Mouse (Mus musculus) embryo, embryonic 10.5 days (tissue): ENCODE results near the gene Gm10300.

Source experiments
- DNase-seq: peaks from one replicate; pipeline ENCODE4 v3.0.0-alpha.2; 2015; ENCODE audit warnings: low spot score

Gm10300 gene

GRCm38 (mm10) chr4:132078296-132078714 is 3.8 kb downstream of the Gm10300 start:
- DNase-seq, result no peak

GRCm38 (mm10) chr4:132079555-132080275 is 5.2 kb downstream of the Gm10300 start:
- peak; percentile 88 for DNase-seq

- no peak for DNase-seq
Measured at GRCm38 (mm10) chr4:132080492-132080983, 6.0 kb downstream of the Gm10300 start.

- no peak for DNase-seq
Measured at GRCm38 (mm10) chr4:132085114-132085513, 10.6 kb downstream of the Gm10300 start.

GRCm38 (mm10) chr4:132088921-132089320 is 14.4 kb downstream of the Gm10300 start:
- peak; percentile 88 for DNase-seq

- DNase-seq, result no peak
Measured at GRCm38 (mm10) chr4:132093136-132093535, 18.6 kb downstream of the Gm10300 start.

- DNase-seq, result no peak
Measured at GRCm38 (mm10) chr4:132093928-132094327, 19.4 kb downstream of the Gm10300 start.

GRCm38 (mm10) chr4:132095043-132095442 is 20.5 kb downstream of the Gm10300 start:
- DNase-seq, result no peak

- DNase-seq, result no peak
Measured at GRCm38 (mm10) chr4:132099548-132099947, 25.1 kb downstream of the Gm10300 start.

- no peak for DNase-seq
Measured at GRCm38 (mm10) chr4:132101152-132101551, 26.7 kb downstream of the Gm10300 start.

- no peak for DNase-seq
Measured at GRCm38 (mm10) chr4:132108221-132108620, 33.7 kb downstream of the Gm10300 start.

GRCm38 (mm10) chr4:132111227-132111626 is 36.7 kb downstream of the Gm10300 start:
- DNase-seq, result no peak

GRCm38 (mm10) chr4:132113411-132114095 is 39.1 kb downstream of the Gm10300 start:
- no peak for DNase-seq

- no peak for DNase-seq
Measured at GRCm38 (mm10) chr4:132116315-132116714, 41.8 kb downstream of the Gm10300 start.

- no peak for DNase-seq
Measured at GRCm38 (mm10) chr4:132119566-132119965, 45.1 kb downstream of the Gm10300 start.

GRCm38 (mm10) chr4:132121674-132122073 is 47.2 kb downstream of the Gm10300 start:
- DNase-seq, result no peak

- no peak for DNase-seq
Measured at GRCm38 (mm10) chr4:132123166-132123565, 48.7 kb downstream of the Gm10300 start.
